Mouse (Mus musculus) midbrain, embryonic 13.5 days (tissue): ENCODE measurements at regions not wholly inside any gene's neighbourhood (a gene's known extent, or its start where the extent isn't known, plus 50 kb on each side); places are given as distances from the start of the nearest gene placed in this dataset.
A peak's percentile ranks its signal among the peaks of the same experiment; 100 is the strongest.

ENCODE experiments used
- ATAC-seq: fragments of 200-750 bp; cut with Nextera tagmentation; 2 replicates; pipeline ENCODE4 v1.8.0; 2017; ENCODE audit warnings: mild to moderate bottlenecking, moderate TSS enrichment, moderate library complexity
- H3K27ac ChIP-seq: fragments of 300-500 bp; sonication (generic); 2 replicates; pipeline ENCODE4 v1.5.1; 2015; ENCODE audit warnings: inconsistent platforms, mild to moderate bottlenecking, moderate library complexity
- H3K27me3 ChIP-seq: fragments of 300-500 bp; sonication (generic); 2 replicates; pipeline ENCODE4 v1.6.1; 2015; ENCODE audit warnings: mild to moderate bottlenecking, inconsistent platforms
- H3K36me3 ChIP-seq: fragments of 300-500 bp; sonication (generic); 2 replicates; pipeline ENCODE4 v1.6.1; 2015; ENCODE audit warnings: mild to moderate bottlenecking, inconsistent platforms
- H3K4me1 ChIP-seq: fragments of 300-500 bp; sonication (generic); replicated peaks from 2 replicates; pipeline ENCODE4 v1.6.1; 2015; ENCODE audit warnings: inconsistent platforms
- H3K4me2 ChIP-seq: fragments of 300-500 bp; sonication (generic); replicated peaks from 2 replicates; pipeline ENCODE4 v1.6.1; 2015; ENCODE audit warnings: moderate library complexity, mild to moderate bottlenecking, inconsistent platforms
- H3K4me3 ChIP-seq: fragments of 300-500 bp; sonication (generic); replicated peaks from 2 replicates; pipeline ENCODE4 v1.5.1; 2015; ENCODE audit warnings: mild to moderate bottlenecking, inconsistent platforms
- H3K9ac ChIP-seq: fragments of 300-500 bp; sonication (generic); replicated peaks from 2 replicates; pipeline ENCODE4 v1.6.1; 2015; ENCODE audit warnings: mild to moderate bottlenecking, inconsistent platforms
- H3K9me3 ChIP-seq: fragments of 300-500 bp; sonication (generic); 2 replicates; pipeline ENCODE4 v1.6.1; 2016; ENCODE audit warnings: mild to moderate bottlenecking, inconsistent platforms
- WGBS: fragments of 180-500 bp; shearing (Covaris S2); methylation state at CpG from one replicate; pipeline ENCODE4 v1.1.7; 2015; 5-methylcytosine and 5-hydroxymethylcytosine counted together

- Histone ChIP-seq H3K9me3 (no peaks in the 10 kb centered on the region), H3K4me2 (peak overlapping the region; percentile 27; the same call in 1 of the 2 replicates), H3K36me3 (no peaks in the 10 kb centered on the region), H3K27ac (no peak overlapping the region), H3K4me3 (no peak overlapping the region), H3K4me1 (no peaks in the 10 kb centered on the region), H3K27me3 (no peaks in the 10 kb centered on the region), H3K9ac (no peak overlapping the region)
- WGBS = 19% methylated on average over 6 of the region's 6 CpGs
- peak; percentile 82 for ATAC-seq
Observed at GRCm38 (mm10) chr17:75617280-75617679, 65.5 kb upstream of the Fam98a start.

DNA sequence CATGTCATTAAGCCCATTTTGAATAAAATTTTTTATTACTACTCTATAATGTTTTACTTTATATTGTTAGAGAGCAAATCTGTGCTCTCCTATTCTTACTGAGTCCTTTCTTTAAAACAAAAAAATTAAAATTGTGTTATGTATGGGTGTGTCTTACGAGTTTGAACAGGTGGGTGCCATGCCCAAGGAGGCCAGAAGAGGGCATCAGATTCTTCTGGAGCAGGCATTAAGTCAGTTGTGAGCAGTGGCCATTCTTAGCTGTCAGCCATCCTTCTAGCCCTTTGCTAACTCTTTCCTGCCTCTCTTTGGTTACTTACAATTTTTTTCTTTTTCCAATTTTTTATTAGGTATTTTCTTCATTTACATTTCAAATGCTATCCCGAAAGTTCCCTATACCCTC lies 63.6 kb upstream of the Fam98a start:
- peak; percentile 30; the same call in 1 of the 2 replicates for ATAC-seq
- no peaks in the 10 kb centered on the region for H3K36me3 ChIP-seq
- no peak overlapping the region for H3K9ac ChIP-seq
- no peaks in the 10 kb centered on the region for H3K27me3 ChIP-seq
- 90% methylated on average over 2 of the region's 2 CpGs for WGBS
- no peaks in the 10 kb centered on the region for H3K4me1 ChIP-seq
- H3K4me3 ChIP-seq = no peak overlapping the region
- H3K9me3 ChIP-seq = no peaks in the 10 kb centered on the region
- H3K4me2 ChIP-seq = no peak overlapping the region
- H3K27ac ChIP-seq = no peak overlapping the region

DNA sequence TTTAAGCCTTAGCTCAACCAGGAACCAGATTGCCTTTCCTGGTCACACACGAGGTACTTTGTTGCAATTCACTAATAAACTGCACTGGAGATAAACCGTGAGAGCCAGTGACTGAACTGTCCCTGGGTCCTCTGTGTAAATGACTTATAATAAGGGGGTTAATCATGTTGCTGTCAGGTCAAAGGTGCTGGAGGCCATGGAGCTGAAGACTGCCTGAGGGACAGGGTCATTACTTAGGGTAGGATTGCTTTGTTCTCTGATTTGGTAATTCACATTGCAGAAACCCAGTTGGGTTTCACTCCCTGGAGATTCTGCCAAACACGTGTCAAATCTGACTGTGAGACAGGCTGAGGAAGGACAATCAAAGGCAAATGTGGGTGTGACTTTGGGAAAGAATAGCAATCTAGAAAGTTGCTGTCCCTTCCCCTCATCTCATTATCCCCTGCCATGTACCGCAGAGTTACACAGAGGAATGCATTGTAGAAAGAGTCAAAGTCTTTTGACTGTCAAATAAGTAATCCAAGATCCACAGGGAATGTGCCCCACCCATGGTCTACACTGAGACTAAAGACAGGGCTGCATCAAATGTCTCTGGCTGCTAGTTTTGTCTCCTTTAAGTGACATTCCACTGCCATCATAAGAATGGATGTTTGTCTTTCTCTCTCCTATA lies 51.8 kb upstream of the Fam98a start:
- no peak overlapping the region for H3K27ac ChIP-seq
- no peak overlapping the region for H3K9ac ChIP-seq
- no peak overlapping the region for H3K4me2 ChIP-seq
- H3K4me1 ChIP-seq = 0 out of 2 replicates have a peak, but pooled peaks cover 2% of the 10 kb centered on the region
- no peaks in the 10 kb centered on the region for H3K36me3 ChIP-seq
- WGBS = 15% methylated on average over 4 of the region's 4 CpGs
- H3K4me3 ChIP-seq = no peak overlapping the region
- H3K9me3 ChIP-seq = no peaks in the 10 kb centered on the region
- ATAC-seq = no peak
- no peaks in the 10 kb centered on the region for H3K27me3 ChIP-seq
